Mouse (Mus musculus) gastrocnemius, adult 2 months (tissue): ENCODE measurements around the gene Mrgprd. TPM values are rescaled to one million over a fixed set of nuclear protein-coding genes. Genes with fewer than 3 reads are reported as not detected.

Source experiments
- DNase-seq: peaks from one replicate; pipeline ENCODE4 v3.0.0; 2022
- H3K27ac ChIP-seq: fragments of 200-600 bp; 2 replicates; pipeline ENCODE4 v1.8.1; 2022; ENCODE audit warnings: mild to moderate bottlenecking
- H3K4me3 ChIP-seq: fragments of 200-600 bp; 2 replicates; pipeline ENCODE4 v1.8.1; 2022; ENCODE audit warnings: mild to moderate bottlenecking, moderate library complexity
- CTCF ChIP-seq: fragments of 200-600 bp; IDR thresholded peaks from 2 replicates; pipeline ENCODE4 v1.8.1; 2022; ENCODE audit warnings: antibody characterized with exemption, mild to moderate bottlenecking, moderate library complexity
- intact Hi-C: fragments of 180-260 bp; cut with DNase I; formaldehyde crosslinking; loops from one replicate; pipeline ENCODE4 v1.15.1; 2025
- total RNA-seq, 2 experiments: library from RNA; stranded (reverse); gene quantifications; 2 replicates each; pipeline ENCODE4 v1.2.3; 2021

Mrgprd gene
- total RNA-seq, 2 experiments from 2014 or later, result not detected

DNA sequence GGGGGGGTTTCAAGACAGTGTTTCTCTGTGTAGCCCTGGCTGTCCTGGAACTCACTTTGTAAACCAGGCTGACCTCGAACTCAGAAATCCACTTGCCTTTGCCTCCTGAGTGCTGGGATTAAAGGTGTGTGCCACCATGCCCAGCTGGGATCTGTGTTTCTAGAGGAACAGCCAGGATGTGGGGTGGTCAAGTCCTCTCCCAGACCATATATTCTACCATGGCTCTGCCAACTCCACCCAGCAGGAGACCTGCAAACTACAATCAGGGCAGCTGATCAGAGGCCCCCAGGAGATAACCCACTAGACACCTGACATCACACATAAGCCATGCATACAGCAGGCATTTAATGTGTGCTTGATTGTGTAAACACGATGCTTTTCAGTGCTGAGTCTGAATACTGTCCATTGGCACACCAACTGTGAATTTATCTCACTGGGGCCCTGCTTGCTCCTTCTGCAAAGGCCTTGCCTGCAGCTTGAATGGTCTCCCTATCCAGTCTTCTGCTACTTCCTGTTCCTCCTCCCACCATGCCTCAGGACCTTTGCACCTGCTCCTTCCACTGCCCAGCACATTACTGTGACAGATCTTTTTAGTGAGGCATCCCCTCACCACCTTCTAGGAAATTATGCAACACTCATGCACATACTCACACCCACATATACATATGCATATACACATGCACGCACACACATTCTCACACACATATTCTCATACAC is 21.1 kb downstream of the Mrgprd start:
- intact Hi-C loops, result no loop called here
- H3K4me3 ChIP-seq, result no peak overlapping the region
- DNase-seq, result no peak
- TF ChIP-seq CTCF, result no peak
- no peak overlapping the region for H3K27ac ChIP-seq

DNA sequence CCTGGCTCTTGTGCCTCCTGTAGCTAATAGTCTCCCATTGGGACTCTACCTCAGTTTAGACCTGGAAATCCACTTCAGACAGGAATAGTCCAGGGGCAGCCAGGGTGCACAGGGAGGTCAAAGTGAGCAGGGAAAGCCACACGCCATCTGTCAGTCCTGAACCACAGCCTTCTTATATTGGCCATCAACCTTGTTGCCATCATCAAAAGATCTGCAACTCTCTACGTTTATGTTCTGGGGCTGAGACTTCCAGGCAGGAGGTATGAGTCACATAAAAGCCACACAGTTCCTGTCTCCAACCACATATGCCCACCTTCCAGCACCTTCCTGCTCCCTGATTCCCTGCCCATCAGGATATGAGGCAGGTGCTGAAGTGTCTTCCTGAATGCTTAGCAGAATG is 23.3 kb downstream of the Mrgprd start:
- DNase-seq, result no peak
- intact Hi-C loops, result no loop called here
- no peak overlapping the region for H3K4me3 ChIP-seq
- no peak for TF ChIP-seq CTCF
- no peak overlapping the region for H3K27ac ChIP-seq

DNA sequence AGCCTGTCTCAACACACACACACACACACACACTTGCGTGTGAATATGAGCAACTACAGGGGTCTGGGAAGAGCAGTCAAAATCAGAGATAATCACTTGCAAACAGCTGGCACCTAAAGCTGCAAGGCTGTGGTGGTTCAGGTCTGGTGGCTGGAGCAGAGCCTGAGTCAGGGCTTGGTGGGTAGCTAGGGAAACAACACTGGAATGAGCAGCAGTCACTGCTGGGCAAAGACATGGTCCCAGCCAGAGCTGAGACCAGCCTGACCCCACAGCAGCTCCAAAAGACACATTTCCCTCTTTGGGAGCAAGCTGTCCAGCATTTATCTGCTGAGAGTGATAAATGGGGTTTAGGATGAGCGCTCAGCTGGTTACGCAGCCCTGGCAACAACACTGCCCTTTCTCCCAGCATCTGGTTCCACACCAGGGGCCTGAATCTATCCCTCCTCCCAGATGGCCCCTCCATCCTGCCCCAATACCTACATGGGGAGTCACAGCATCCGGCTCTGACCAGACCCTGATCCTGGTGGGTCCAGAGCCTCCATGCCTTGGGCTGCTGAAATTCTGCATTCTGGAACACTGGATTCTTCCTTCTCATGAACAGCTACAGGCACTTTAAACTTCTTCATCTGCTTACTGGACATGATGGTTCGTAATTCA is 25.7 kb downstream of the Mrgprd start:
- intact Hi-C loops, result no loop called here
- Histone ChIP-seq H3K4me3 (no peak overlapping the region), H3K27ac (no peak overlapping the region)
- TF ChIP-seq CTCF, result no peak
- DNase-seq, result no peak

Other genes starting within 250 kb of the Mrgprd start
- under 1 TPM in 1 of 2 experiments, not detected in 1; 0.67 TPM for gene 1810010D01Rik, start 106.7 kb upstream of the Mrgprd start, total RNA-seq
- gene Tpcn2, start 30.8 kb upstream of the Mrgprd start, total RNA-seq, result 1 to 10 TPM; 1.4 to 1.5 TPM
- 1 to 10 TPM; 2.7 to 2.8 TPM for gene Mrgprf, start 14.0 kb upstream of the Mrgprd start, total RNA-seq